Mouse (Mus musculus): ENCODE measurements around the gene Lax1.
"Not testable (repeated sequence)": the region's sequence is repeated elsewhere in the genome, so short reads cannot be mapped to it uniquely, and the experiment has no call there.

The Lax1 gene

GRCm38 (mm10) chr1:133691046-133691445 lies 1.1 kb upstream of the Lax1 start:
- DNase-seq (ENCODE audit: extremely low read depth, low read depth), result no peak

DNA sequence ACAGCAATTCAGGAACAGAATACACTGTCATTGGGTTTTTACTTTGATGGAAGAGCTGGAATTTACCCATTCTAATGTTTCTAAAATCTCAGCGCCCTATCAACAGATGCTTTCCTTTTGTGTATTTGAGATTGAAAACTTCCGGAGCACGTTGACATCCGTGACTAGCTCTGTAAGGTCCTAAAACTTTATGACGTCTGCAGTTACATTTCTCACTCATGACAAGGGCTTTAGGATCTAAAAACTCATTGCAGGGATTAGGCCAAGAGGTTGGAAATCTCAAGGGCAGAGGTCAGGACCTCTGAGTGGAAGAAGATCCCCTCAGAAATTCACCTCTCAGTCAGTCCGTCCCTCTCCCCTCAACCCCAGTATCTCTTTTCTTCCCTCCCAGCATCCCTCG lies 1.6 kb downstream of the Lax1 start:
- no peak for DNase-seq (ENCODE audit: extremely low read depth, low read depth)

- no peak for DNase-seq (ENCODE audit: extremely low read depth, low read depth)
Observed at GRCm38 (mm10) chr1:133685749-133686519, 4.0 kb downstream of the Lax1 start.

DNA sequence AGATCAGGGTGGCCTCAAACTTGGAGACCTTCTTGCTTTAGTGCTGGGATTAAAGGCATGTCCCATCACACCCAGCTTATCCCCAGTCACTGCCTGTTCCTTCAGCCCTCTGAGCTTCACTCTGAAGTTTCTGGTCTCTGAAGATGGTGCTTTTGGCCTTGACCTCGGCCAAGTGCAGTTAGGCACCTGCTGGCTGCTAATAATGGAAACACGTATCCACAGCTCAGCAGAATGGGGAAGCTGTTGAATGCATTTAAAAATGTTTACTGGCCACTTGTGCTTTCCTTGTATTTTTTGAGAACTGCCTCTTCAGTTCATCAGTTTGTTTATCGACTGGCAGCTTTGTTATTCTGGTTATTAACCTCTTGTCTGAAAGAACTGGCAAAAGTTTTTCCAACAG lies 18.1 kb downstream of the Lax1 start:
- no peak for DNase-seq (ENCODE audit: extremely low read depth, low read depth)

DNA sequence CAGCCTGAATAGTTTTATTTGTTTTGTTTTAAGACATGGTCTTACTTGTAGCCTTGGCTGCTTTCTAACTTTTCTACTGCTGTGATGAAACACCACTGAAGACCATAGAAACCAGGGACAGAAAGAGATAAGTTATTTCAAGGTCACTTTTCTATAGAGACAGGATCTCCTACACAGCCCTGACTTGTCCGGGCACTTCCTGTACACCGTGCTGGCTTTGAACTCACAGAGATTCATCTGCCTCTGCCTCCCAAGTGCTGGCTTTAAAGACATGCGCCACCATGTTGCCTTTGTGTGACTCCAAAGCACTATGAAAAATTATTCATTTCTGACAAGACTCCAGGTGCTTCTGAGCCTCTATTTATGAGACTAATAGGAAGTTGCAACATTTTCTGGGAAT lies 18.6 kb downstream of the Lax1 start:
- no peak for DNase-seq (ENCODE audit: extremely low read depth, low read depth)

- DNase-seq (ENCODE audit: extremely low read depth, low read depth), result no peak
Observed at GRCm38 (mm10) chr1:133670776-133671175, 19.1 kb downstream of the Lax1 start.

DNA sequence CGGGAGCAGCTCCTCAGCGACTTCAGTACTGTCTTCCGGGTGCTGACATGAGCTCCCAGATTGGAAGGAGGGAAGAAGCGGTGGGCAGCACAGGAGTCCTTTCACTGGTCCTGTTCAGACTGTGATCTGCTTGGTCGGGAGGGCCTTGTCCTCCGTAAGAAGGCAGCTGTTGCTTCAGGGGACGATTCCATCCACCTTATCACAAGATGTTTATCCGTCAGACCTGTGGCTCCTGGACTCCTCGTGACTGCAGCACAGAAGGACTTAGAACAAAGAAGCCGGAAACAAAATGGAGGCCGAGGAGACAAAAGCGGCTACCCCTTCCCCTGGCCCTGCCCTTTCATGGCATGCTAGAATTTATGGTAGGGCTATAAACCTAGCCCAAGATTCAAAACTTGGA lies 19.7 kb downstream of the Lax1 start:
- no peak for DNase-seq (ENCODE audit: extremely low read depth, low read depth)

- no peak for DNase-seq (ENCODE audit: extremely low read depth, low read depth)
Observed at GRCm38 (mm10) chr1:133668618-133669017, 21.3 kb downstream of the Lax1 start.

- no peak for DNase-seq (ENCODE audit: extremely low read depth, low read depth)
Observed at GRCm38 (mm10) chr1:133667721-133668120, 22.2 kb downstream of the Lax1 start.

DNA sequence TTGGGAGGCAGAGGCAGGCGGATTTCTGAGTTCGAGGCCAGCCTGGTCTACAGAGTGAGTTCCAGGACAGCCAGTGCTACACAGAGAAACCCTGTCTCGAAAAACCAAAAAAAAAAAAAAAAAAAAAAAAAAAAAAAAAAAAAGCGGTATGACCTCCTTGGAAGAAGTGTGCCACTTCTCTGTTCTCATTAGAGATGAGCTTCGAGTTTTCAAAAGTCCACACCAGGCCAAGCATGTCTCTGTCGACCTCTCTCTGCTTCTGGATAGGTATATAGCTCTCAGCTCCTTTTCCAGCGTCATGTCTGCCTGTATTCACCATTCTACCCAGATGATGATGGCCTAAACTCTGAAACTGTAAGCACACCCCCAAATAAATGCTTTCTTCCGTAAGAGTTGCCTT lies 24.2 kb downstream of the Lax1 start:
- DNase-seq (ENCODE audit: extremely low read depth, low read depth), result not testable (repeated sequence)

- no peak for DNase-seq (ENCODE audit: extremely low read depth, low read depth)
Observed at GRCm38 (mm10) chr1:133664203-133664970, 25.5 kb downstream of the Lax1 start.

DNA sequence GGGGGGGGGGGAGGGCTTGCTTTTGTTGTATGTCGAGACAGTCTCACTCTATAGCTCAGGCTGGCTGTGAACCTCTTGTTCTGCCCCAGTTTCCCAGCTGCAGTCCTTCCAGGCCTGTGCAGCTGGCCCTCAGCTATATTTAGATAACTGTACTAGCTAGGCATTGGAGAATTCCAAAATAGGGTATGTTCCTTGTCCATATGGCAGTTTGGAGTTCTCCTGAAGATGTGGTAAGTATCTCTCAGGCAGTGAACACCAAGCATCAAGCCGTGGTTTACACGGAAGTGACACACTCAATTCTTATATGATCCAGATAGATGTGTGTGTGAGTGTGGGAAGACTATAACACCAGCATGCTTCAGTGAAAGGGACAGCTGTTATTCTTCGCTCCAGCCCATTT lies 26.5 kb downstream of the Lax1 start:
- DNase-seq (ENCODE audit: extremely low read depth, low read depth), result no peak

- no peak for DNase-seq (ENCODE audit: extremely low read depth, low read depth)
Observed at GRCm38 (mm10) chr1:133662941-133663340, 27.0 kb downstream of the Lax1 start.

- peak; percentile 96 for DNase-seq (ENCODE audit: extremely low read depth, low read depth)
Observed at GRCm38 (mm10) chr1:133661203-133661933, 28.5 kb downstream of the Lax1 start, which contains the start of gene Gm38394. Gene Gm38394, minus strand, starts transcription at chr1:133661318.

DNA sequence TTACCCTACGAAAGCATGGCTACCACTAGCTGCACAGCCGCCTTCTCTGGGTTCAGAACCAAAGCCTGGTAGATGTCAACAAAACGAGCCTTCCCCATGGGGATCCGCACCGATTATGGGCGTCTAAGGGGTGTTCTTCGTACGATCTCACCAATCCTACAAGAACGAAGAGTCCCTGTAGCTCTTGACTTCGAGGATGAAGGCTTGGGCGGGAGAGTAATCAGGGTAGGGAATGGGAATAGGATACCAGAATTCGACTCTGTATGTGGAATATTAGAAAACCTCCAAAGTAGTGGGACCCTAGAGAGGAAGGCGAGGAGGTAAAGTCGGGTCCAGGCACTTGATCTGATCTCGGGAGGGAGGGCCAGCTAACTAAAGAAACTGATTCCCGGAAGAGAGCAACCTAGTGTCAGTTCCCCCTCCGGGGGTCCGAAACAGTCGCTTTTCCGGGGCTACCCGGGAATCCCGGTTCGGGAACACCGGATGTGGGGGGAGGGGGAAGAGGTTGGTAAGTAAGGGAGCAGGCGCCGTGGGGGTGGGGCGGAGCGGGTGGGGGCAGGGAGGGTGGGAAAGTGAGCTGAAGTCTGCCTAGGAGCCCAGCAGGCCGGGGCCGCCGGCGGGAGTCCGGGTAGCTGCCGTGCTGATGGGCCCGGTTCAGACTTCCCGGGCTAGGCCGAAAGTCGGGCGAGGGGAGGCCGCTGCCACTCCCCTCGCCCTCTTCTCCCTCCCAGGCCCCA lies 29.3 kb downstream of the Lax1 start, which contains the start of gene Zbed6:
Zbed6 (minus strand) TSS at position 420 of the 737 bp plus-strand sequence.
- peak; percentile 24 for DNase-seq (ENCODE audit: extremely low read depth, low read depth)

- no peak for DNase-seq (ENCODE audit: extremely low read depth, low read depth)
Observed at GRCm38 (mm10) chr1:133658878-133659277, 31.0 kb downstream of the Lax1 start.

GRCm38 (mm10) chr1:133656811-133657210 lies 33.1 kb downstream of the Lax1 start:
- no peak for DNase-seq (ENCODE audit: extremely low read depth, low read depth)

DNA sequence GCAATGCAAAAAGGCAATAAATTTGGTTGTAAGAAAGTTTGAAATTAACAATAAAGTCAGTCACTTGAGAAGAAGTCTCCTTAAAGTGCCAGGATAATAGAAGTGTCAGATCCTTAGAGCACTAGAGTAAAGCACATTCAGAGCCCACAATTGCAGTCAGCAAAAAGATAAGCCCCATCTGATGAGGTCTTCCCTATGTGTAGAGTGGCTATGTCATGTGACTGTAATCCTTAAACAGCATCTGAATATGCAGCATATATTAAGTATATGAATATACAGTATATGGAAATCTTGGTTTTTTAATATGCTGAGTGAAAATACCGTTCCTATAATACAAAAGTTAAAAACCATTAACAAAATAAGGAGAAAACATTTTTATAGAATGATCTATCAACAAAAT lies 36.9 kb downstream of the Lax1 start:
- DNase-seq (ENCODE audit: extremely low read depth, low read depth), result no peak

DNA sequence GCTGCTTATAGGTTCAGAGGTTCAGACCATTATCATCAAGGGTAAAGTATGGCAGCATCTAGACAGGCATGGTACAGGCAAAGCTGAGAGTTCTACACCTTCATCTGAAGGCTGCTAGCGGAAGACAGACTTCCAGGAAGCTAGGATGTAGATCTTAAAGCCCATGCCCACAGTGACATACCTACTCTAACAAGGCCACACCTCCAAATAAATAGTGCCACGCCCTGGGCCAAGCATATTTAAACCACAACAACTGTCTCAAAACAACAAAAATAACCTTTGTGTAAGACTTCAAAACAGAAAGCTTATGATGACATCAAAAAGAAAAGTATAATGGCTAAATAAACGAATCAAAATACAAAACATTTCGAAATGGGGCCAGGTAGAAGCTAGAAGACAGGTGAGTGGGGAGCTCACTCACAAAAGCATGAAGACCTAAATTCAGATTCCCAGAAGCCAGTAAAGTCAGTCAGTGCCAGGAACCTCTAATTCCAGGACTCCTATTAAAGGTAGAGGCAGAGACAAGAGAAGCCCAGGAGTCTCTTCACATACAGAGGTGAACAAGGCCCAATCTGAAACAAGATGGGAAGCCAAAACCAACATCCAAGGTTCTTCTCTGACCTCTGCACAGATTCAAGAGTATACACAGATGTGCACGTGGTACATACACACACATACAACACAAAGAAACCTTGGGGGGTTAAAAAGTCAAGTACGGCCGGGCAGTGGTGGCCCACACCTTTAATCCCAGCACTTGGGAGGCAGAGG lies 39.4 kb downstream of the Lax1 start:
- no peak for DNase-seq (ENCODE audit: extremely low read depth, low read depth)

- no peak for DNase-seq (ENCODE audit: extremely low read depth, low read depth)
Observed at GRCm38 (mm10) chr1:133645652-133646051, 44.3 kb downstream of the Lax1 start.
